9 mouse cellular contexts compared by ENCODE assay signal in genomic region chr16:25374775-25375174, GRCm38 (mm10).
DNase-seq lines count a peak whose midpoint lies in the region; ATAC-seq lines count a peak whose summit lies in the region.
"Had no signal": no experiment of that assay in that cellular context is flagged by ENCODE, and none has a peak within 500 bp of the region (broad histone marks: within the 10 kb centered on the region; RNA-seq: fewer than 3 reads in every experiment).

No protein-coding gene starts in this region.

- no peaks in the 10 kb centered on the region for H3K4me1 ChIP-seq in liver, embryonic 12.5 days
- H3K4me1 ChIP-seq in embryonic facial prominence, embryonic 14.5 days (ENCODE audit: control insufficient read depth, insufficient read depth, low read length): no peaks in the 10 kb centered on the region
- H3K4me1 ChIP-seq in midbrain, embryonic 14.5 days (ENCODE audit: control insufficient read depth, insufficient read depth, low read length): no peaks in the 10 kb centered on the region

- H3K4me2 ChIP-seq in liver, embryonic 12.5 days: no peak overlapping the region
- H3K4me2 ChIP-seq in embryonic facial prominence, embryonic 14.5 days (ENCODE audit: low read depth, low read length): no peak overlapping the region
- no peak overlapping the region for H3K4me2 ChIP-seq in midbrain, embryonic 14.5 days (ENCODE audit: low read length)

- WGBS in liver, embryonic 12.5 days (ENCODE audit: insufficient replicate concordance): 61% methylated on average over 5 of the region's 5 CpGs
- WGBS in embryonic facial prominence, embryonic 14.5 days: 52% methylated on average over 5 of the region's 5 CpGs
- WGBS in midbrain, embryonic 14.5 days: 64% methylated on average over 5 of the region's 5 CpGs

- no peak overlapping the region for H3K27ac ChIP-seq in liver, embryonic 12.5 days
- no peak overlapping the region for H3K27ac ChIP-seq in embryonic facial prominence, embryonic 14.5 days (replicated peaks; ENCODE audit: low read depth, low read length)
- H3K27ac ChIP-seq in midbrain, embryonic 14.5 days (replicated peaks; ENCODE audit: low read depth, low read length): no peak overlapping the region
- H3K27ac ChIP-seq: liver, embryonic 14.5 days had no signal

- peak; percentile 43 for DNase-seq in embryo, embryonic 10 days (ENCODE audit: low spot score)
- no peak for DNase-seq in embryo, embryonic 9.5 days (ENCODE audit: extremely low spot score)
- DNase-seq in liver: peak; percentile 7
- DNase-seq in embryonic facial prominence, embryonic 14.5 days (ENCODE audit: low spot score): peak; percentile 64
- peak; percentile 57 for DNase-seq in midbrain, embryonic 14.5 days
- DNase-seq in cerebellum, adult 18-20 months: no peak
- DNase-seq in spleen, adult 18-20 months: no peak

- H3K36me3 ChIP-seq in liver, embryonic 12.5 days: no peaks in the 10 kb centered on the region
- no peaks in the 10 kb centered on the region for H3K36me3 ChIP-seq in embryonic facial prominence, embryonic 14.5 days (ENCODE audit: control insufficient read depth, insufficient read depth, low read length)
- H3K36me3 ChIP-seq in midbrain, embryonic 14.5 days (ENCODE audit: control insufficient read depth, insufficient read depth, low read length): no peaks in the 10 kb centered on the region

- no peak overlapping the region for H3K9ac ChIP-seq in liver, embryonic 12.5 days
- H3K9ac ChIP-seq in embryonic facial prominence, embryonic 14.5 days (ENCODE audit: low read depth, low read length): no peak overlapping the region
- no peak overlapping the region for H3K9ac ChIP-seq in midbrain, embryonic 14.5 days (replicated peaks; ENCODE audit: low read length)
- H3K9ac ChIP-seq: liver, embryonic 14.5 days had no signal

- no peak for ATAC-seq in liver, embryonic 12.5 days
- 0 out of 2 replicates have a peak, but pooled peaks have one; percentile 30 for ATAC-seq in embryonic facial prominence, embryonic 14.5 days (ENCODE audit: low read depth)
- no peak for ATAC-seq in midbrain, embryonic 14.5 days (ENCODE audit: low FRiP score, low TSS enrichment)

- H3K9me3 ChIP-seq in liver, embryonic 12.5 days (replicated peaks): no peaks in the 10 kb centered on the region
- no peaks in the 10 kb centered on the region for H3K9me3 ChIP-seq in embryonic facial prominence, embryonic 14.5 days (ENCODE audit: control insufficient read depth, low read length)
- H3K9me3 ChIP-seq in midbrain, embryonic 14.5 days (ENCODE audit: control insufficient read depth, low read length): no peaks in the 10 kb centered on the region

- no peak overlapping the region for H3K4me3 ChIP-seq in liver, embryonic 12.5 days
- no peak overlapping the region for H3K4me3 ChIP-seq in embryonic facial prominence, embryonic 14.5 days (ENCODE audit: low read depth, low read length)
- H3K4me3 ChIP-seq in midbrain, embryonic 14.5 days (replicated peaks; ENCODE audit: low read depth, low read length): no peak overlapping the region

- H3K27me3 ChIP-seq in liver, embryonic 12.5 days (replicated peaks): no peaks in the 10 kb centered on the region
- no peaks in the 10 kb centered on the region for H3K27me3 ChIP-seq in embryonic facial prominence, embryonic 14.5 days (replicated peaks; ENCODE audit: control insufficient read depth, insufficient read depth, low read length)
- H3K27me3 ChIP-seq in midbrain, embryonic 14.5 days (ENCODE audit: control insufficient read depth, insufficient read depth, low read length): no peaks in the 10 kb centered on the region

Comparison
In these comparisons a context has a peak if more than half of its experiments do, and no peak if none do; other contexts are left out.
1. DNase-seq: peak in embryo, embryonic 10 days (single experiment), liver (single experiment), embryonic facial prominence, embryonic 14.5 days (single experiment) and midbrain, embryonic 14.5 days (single experiment); none in embryo, embryonic 9.5 days (single experiment), cerebellum, adult 18-20 months (0 of 2) and spleen, adult 18-20 months (0 of 2).